Mouse (Mus musculus) intestine, embryonic 15.5 days (tissue): ENCODE measurements at regions not wholly inside any gene's neighbourhood (a gene's known extent, or its start where the extent isn't known, plus 50 kb on each side); places are given as distances from the start of the nearest gene placed in this dataset.

Source experiments
- ATAC-seq: fragments of 200-750 bp; cut with Nextera tagmentation; 2 replicates; pipeline ENCODE4 v1.8.0; 2017; ENCODE audit warnings: moderate TSS enrichment, moderate library complexity
- H3K27ac ChIP-seq: fragments of 300-500 bp; sonication (generic); 2 replicates; pipeline ENCODE4 v1.5.1; 2015; ENCODE audit warnings: mild to moderate bottlenecking, inconsistent platforms
- H3K27me3 ChIP-seq: fragments of 300-500 bp; sonication (generic); replicated peaks from 2 replicates; pipeline ENCODE4 v1.6.1; 2015; ENCODE audit warnings: inconsistent platforms
- H3K36me3 ChIP-seq: fragments of 300-500 bp; sonication (generic); 2 replicates; pipeline ENCODE4 v1.6.1; 2015; ENCODE audit warnings: inconsistent platforms
- H3K4me1 ChIP-seq: fragments of 300-500 bp; sonication (generic); replicated peaks from 2 replicates; pipeline ENCODE4 v1.6.1; 2015; ENCODE audit warnings: inconsistent platforms
- H3K4me2 ChIP-seq: fragments of 300-500 bp; sonication (generic); replicated peaks from 2 replicates; pipeline ENCODE4 v1.6.1; 2015; ENCODE audit warnings: mild to moderate bottlenecking, inconsistent platforms
- H3K4me3 ChIP-seq: fragments of 300-500 bp; sonication (generic); replicated peaks from 2 replicates; pipeline ENCODE4 v1.5.1; 2015; ENCODE audit warnings: inconsistent platforms
- H3K9ac ChIP-seq: fragments of 300-500 bp; sonication (generic); 2 replicates; pipeline ENCODE4 v1.6.1; 2015; ENCODE audit warnings: inconsistent platforms
- H3K9me3 ChIP-seq: fragments of 300-500 bp; sonication (generic); 2 replicates; pipeline ENCODE4 v1.6.1; 2016; ENCODE audit warnings: inconsistent platforms
- WGBS: fragments of 180-500 bp; shearing (Covaris S2); methylation state at CpG from one replicate; pipeline ENCODE4 v1.1.7; 2015; 5-methylcytosine and 5-hydroxymethylcytosine counted together

DNA sequence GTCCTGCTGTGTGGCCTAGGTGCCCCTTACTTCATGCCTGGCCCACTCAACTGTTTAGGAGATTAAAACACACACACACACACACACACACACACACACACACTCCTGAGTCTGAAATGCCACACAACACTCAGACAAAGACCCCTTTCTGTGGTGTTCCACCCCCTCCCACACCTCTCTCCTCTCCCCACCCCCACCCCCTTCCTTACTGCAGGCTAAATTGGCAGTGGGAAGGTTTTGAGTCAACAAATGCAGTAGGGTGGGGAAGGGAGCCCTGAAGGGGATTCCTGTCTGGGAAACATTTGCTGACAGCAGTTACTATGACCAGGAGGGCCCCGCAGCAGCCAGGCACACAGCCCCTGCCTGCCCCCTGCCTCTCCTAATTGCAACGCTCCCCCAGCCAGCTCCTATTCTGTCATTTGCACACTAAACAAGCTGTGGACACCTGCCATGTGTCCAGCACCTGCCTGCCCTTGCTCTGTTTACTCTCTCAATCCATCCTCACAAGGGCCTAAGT, 69.5 kb downstream of the Ephb3 start:
- Histone ChIP-seq H3K27ac (no peak overlapping the region), H3K9ac (no peak overlapping the region), H3K9me3 (no peaks in the 10 kb centered on the region), H3K4me3 (no peak overlapping the region), H3K4me1 (peaks cover 18% of the 10 kb centered on the region), H3K4me2 (no peak overlapping the region), H3K36me3 (no peaks in the 10 kb centered on the region), H3K27me3 (no peaks in the 10 kb centered on the region)
- peak; percentile 68 for ATAC-seq
- 14% methylated on average over 2 of the region's 2 CpGs for WGBS

DNA sequence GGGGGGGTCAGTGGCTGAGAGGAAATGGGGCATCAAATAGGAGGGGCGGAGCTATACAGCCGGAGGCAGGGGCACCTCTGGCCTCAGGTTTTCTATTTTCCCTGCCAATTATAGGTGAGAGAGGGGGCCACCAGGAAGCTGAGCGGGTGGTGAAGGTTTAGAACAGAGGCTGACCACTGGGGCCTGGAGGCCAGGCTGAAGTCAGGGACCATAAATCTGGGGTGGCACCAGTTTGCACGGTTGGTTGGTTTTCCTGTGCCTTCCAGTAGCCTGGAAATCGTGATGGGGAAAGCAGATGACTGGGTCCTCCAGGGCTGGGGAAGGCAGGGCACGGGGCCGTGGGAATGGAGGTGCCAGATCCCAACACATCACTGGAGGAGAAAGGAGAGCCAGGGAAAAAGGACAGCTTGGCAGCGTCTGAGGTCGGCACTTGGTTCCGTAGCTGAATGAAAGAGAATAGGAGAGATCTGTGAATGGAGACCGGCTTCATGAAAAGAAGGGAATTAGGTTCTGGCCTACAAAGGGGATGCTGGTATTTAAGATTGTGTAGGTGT, 73.3 kb downstream of the Ephb3 start:
- ATAC-seq, result no peak
- Histone ChIP-seq H3K4me2 (no peak overlapping the region), H3K9me3 (no peaks in the 10 kb centered on the region), H3K9ac (no peak overlapping the region), H3K4me3 (no peak overlapping the region), H3K36me3 (no peaks in the 10 kb centered on the region), H3K4me1 (peaks cover 17% of the 10 kb centered on the region), H3K27me3 (no peaks in the 10 kb centered on the region), H3K27ac (no peak overlapping the region)
- 74% methylated on average over 11 of the region's 11 CpGs for WGBS

DNA sequence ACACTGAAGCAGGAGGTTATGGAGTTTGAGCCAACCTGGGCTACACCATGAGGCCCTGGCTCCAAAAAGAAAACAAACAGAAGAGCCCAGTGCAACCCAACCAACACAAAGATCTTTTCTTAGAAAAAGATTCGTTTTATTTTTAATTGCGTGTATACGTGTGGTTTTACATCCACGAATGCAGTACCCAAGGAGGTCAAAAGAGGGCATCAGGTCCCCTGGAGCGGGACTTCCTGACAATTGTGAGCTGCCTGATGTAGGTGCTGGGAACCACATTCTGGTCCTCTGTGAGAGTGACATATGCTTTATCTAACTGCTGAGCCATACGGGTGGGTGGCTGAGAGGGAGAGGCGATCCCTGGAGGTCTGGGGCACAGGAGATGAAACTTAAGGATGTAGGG, 73.8 kb downstream of the Ephb3 start:
- H3K9ac ChIP-seq, result no peak overlapping the region
- 95% methylated on average over 7 of the region's 7 CpGs for WGBS
- no peaks in the 10 kb centered on the region for H3K9me3 ChIP-seq
- H3K27ac ChIP-seq, result no peak overlapping the region
- H3K36me3 ChIP-seq, result no peaks in the 10 kb centered on the region
- peaks cover 17% of the 10 kb centered on the region for H3K4me1 ChIP-seq
- H3K27me3 ChIP-seq, result no peaks in the 10 kb centered on the region
- no peak overlapping the region for H3K4me2 ChIP-seq
- no peak overlapping the region for H3K4me3 ChIP-seq
- ATAC-seq, result no peak

DNA sequence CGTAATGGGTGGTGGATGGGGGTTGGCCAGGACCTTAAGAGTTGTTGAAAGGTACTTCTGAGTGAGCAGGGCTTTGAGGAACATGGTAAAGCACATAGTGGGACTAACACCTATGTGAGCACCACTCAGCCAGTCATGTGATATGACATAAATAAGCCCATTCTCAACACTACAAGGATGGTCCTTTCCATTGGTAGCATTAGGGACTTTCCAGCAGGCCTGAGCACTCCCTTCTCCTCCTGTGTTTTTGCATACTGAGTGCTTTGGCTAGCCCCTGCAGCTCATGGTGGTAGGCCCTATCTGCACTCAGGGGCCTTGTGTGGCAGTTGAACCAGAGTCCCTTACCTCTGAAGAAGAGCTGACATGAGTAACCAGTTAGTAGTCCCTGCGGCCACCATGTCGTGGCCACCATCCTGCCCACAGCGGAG, 75.7 kb downstream of the Ephb3 start:
- Histone ChIP-seq H3K27me3 (no peaks in the 10 kb centered on the region), H3K9me3 (no peaks in the 10 kb centered on the region), H3K9ac (no peak overlapping the region), H3K4me2 (no peak overlapping the region), H3K4me3 (no peak overlapping the region), H3K4me1 (peaks cover 6% of the 10 kb centered on the region; the same call in 1 of the 2 replicates), H3K27ac (no peak overlapping the region), H3K36me3 (no peaks in the 10 kb centered on the region)
- WGBS, result 88% methylated on average over 4 of the region's 4 CpGs
- no peak for ATAC-seq

DNA sequence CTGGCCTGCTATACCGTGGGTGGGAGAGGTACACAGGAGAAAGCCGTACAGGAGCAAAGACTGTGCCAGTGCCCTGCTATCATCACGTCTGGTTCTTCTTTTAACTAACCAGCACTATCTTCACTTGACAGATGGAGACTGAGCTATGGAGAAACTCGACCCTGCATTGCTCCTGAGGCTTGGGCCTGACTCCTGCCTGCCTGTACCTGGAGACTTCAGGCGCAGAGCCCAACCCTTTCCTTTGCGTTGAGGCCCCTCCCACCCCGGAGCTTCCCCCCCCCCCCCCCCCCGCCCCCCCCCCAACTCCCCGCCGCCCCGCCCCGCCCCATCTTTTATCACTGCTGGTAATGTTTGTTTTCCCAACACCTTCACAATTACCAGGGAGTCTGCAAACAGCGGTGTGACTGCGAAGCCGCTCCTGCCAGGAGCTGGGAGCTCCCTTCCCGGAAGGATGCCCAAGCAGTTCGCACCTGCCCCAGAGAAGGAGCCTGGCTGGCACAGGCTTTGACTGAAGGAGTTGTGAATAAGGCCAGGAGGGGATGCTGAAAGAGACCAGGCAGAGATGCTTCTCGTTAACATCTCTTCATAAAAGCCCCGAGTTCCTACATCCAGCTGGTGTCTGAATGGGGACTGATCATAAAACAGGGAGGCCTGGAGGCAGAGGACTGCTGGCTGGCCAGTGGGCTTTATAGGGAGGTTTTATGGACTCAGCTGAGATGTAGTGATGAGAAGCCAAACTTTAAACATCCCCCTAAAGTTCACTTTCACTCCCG, 77.6 kb downstream of the Ephb3 start:
- H3K9me3 ChIP-seq, result no peaks in the 10 kb centered on the region
- no peaks in the 10 kb centered on the region for H3K36me3 ChIP-seq
- no peak overlapping the region for H3K9ac ChIP-seq
- H3K4me1 ChIP-seq, result peaks cover 21% of the 10 kb centered on the region
- peak; percentile 52 for ATAC-seq
- H3K27ac ChIP-seq, result no peak overlapping the region
- H3K4me3 ChIP-seq, result no peak overlapping the region
- no peak overlapping the region for H3K4me2 ChIP-seq
- WGBS, result 15% methylated on average over 16 of the region's 20 CpGs
- no peaks in the 10 kb centered on the region for H3K27me3 ChIP-seq

DNA sequence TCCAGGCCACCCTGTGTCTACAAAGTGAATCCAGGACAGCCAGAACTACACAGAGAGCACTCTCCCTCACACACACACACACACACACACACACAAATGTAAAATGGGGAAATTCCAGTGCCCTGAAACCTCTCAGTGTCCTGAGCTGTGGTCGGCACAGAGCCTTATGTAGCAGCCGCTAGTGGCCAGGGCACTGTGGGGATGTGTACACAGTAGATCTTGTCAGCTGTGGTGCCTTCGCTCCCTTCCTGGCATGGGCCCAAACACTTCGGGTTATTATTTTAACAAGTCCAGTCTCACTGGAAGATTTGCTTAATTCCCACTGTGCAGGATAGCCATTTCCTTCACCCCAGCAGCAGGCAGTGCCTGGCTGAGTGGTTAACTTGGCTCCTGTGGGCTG, 81.5 kb downstream of the Ephb3 start:
- H3K4me1 ChIP-seq, result peaks cover 28% of the 10 kb centered on the region
- no peak overlapping the region for H3K4me2 ChIP-seq
- no peaks in the 10 kb centered on the region for H3K9me3 ChIP-seq
- no peaks in the 10 kb centered on the region for H3K36me3 ChIP-seq
- no peak for ATAC-seq
- no peak overlapping the region for H3K9ac ChIP-seq
- H3K27me3 ChIP-seq, result no peaks in the 10 kb centered on the region
- no peak overlapping the region for H3K4me3 ChIP-seq
- 27% methylated on average over 4 of the region's 4 CpGs for WGBS
- no peak overlapping the region for H3K27ac ChIP-seq

DNA sequence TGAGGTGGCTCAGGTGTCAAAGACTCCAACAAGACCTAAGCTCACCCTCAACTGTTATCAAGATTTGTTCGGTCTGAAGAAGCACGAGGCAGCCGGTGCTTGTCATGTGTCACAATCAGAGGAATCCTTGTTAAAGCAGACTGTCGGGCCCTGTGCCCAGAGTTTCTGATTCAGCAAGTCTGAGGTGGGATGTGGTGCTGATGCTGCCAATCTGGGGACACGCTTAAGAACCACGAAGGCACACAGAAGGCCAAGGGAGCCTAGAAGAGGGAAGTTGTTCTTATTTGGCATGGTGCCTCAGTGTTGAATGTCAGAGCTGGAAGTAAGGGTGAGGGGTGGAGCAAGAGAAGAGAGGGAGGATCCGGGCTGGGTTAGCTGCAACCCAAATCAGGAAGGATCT, 85.0 kb downstream of the Ephb3 start:
- WGBS, result 73% methylated on average over 7 of the region's 7 CpGs
- no peak for ATAC-seq
- no peaks in the 10 kb centered on the region for H3K36me3 ChIP-seq
- no peak overlapping the region for H3K4me3 ChIP-seq
- no peaks in the 10 kb centered on the region for H3K9me3 ChIP-seq
- no peak overlapping the region for H3K4me2 ChIP-seq
- peaks cover 33% of the 10 kb centered on the region for H3K4me1 ChIP-seq
- H3K27me3 ChIP-seq, result no peaks in the 10 kb centered on the region
- H3K27ac ChIP-seq, result no peak overlapping the region
- H3K9ac ChIP-seq, result no peak overlapping the region

DNA sequence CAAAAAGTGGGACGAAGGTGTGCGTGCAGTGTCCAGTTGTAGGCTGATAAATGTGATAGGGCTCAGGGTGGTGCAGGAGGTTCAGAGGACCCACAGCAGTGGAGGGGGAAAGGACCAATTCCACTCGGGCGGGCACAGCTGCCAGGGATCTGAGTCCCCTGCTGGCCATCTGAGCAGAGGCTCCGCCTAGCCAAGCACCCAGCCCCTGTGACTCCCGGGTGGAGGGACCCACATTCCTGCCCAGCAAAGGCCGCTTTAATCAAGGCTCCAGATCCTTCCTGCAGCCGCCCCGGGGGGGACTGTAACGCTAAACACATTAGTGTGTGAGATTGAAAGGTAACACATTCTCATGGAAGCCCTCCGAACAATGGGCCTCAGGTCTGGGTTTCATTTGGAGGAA, 88.5 kb downstream of the Ephb3 start:
- ATAC-seq, result no peak
- Histone ChIP-seq H3K4me2 (no peak overlapping the region), H3K9ac (no peak overlapping the region), H3K36me3 (no peaks in the 10 kb centered on the region), H3K27ac (no peak overlapping the region), H3K4me1 (peaks cover 32% of the 10 kb centered on the region), H3K4me3 (no peak overlapping the region), H3K9me3 (no peaks in the 10 kb centered on the region), H3K27me3 (no peaks in the 10 kb centered on the region)
- 37% methylated on average over 11 of the region's 11 CpGs for WGBS

DNA sequence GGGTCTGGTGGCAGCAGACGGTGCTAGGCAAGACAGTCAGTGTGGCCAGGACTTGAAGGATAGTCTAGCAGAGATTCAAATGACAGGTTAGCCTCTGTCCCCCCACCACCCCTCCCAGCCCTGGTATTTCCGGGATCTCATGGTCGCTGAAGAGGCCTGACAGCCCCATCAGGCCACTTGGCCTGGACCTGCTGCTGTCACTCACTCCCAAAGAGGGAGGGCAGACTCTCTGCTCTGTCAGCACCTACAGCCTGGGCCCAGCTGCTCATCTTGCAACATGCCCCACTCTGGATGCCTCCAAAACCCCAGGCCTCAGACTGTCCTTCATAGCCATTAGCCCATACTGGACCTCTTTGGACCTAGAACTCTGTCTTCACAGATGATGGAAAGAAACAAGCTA, 89.0 kb downstream of the Ephb3 start:
- Histone ChIP-seq H3K4me3 (no peak overlapping the region), H3K27ac (no peak overlapping the region), H3K27me3 (no peaks in the 10 kb centered on the region), H3K9me3 (no peaks in the 10 kb centered on the region), H3K4me1 (peaks cover 32% of the 10 kb centered on the region), H3K9ac (no peak overlapping the region), H3K4me2 (no peak overlapping the region), H3K36me3 (no peaks in the 10 kb centered on the region)
- WGBS, result 61% methylated on average over 3 of the region's 3 CpGs
- ATAC-seq, result no peak

DNA sequence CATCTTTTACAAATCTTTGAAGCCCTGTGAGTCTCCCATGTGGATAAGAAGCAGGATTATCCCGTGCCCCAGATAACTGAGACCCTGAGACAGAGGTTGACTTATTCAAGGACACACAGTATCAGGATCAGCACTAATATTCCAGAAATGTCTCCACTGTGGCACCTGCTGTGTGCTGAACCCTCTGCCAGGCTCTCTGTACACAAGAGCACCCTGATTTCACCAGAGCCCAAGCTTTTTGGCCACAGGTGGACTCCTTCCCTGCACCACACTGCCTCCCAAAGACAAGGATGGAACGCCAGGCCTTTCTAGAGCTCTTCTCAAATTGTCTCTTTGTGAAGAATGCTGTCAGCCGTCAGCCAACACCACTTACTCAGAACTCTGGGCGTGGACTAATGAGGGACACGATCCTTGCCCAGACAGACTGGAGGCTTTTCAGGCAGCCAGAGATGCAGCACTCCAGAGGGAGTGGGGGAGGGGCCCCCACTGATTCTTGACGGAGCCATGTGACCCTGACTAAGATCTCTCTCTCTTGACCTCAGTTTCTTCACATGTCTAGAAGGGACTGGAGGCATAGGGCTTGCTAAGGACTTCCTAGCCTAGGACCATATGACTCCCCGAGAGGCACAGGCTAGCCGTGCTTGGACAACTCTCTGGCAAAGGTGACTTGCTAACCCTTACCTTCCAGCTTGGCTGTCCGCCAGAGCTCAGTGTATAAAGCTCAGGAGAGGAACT, 90.3 kb downstream of the Ephb3 start:
- Histone ChIP-seq H3K27ac (no peak overlapping the region), H3K27me3 (no peaks in the 10 kb centered on the region), H3K9ac (no peak overlapping the region), H3K9me3 (no peaks in the 10 kb centered on the region), H3K36me3 (no peaks in the 10 kb centered on the region), H3K4me2 (peak overlapping the region; percentile 22; the same call in 1 of the 2 replicates), H3K4me1 (peaks cover 32% of the 10 kb centered on the region), H3K4me3 (no peak overlapping the region)
- WGBS, result 20% methylated on average over 9 of the region's 9 CpGs
- ATAC-seq, result peak; percentile 78

DNA sequence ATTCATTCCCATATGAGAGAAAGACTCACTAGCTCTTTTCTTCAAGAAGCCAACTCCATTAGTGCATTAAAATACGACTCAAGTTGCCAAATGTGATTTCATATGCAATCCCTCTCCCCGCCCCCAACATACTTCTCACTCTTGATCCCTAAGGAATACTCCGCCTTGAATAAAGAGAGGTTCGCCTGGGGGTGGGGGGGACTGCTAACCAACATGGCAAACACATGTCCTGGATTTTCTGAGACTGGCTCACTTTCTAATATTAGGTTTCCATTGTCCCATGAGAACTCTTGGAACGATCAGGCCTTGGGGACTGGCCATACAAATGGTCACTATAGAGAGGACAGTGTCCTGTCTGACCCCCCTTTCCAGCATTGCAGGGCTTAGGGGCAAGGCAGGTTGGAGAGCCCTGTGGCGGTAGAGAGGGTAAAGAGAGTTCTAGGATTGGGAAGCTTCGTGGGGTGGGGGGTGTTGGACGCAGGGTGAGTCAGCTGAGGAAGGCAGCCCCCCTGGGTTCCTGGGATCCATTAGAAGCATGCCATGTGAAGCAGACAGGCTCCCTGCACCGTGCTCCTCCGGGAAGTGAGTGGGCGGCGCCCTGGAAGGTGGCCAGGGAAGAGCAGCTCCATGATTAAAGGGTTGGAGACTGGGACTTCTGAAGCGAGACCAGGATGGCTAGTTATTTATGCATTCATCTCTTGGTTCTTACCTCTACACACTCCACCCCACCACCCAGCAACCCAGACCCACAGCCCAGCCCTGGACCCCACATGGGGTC, 91.6 kb downstream of the Ephb3 start:
- Histone ChIP-seq H3K36me3 (no peaks in the 10 kb centered on the region), H3K4me2 (no peak overlapping the region), H3K4me3 (no peak overlapping the region), H3K9ac (no peak overlapping the region), H3K4me1 (peaks cover 32% of the 10 kb centered on the region), H3K27me3 (no peaks in the 10 kb centered on the region), H3K27ac (0 out of 2 replicates have a peak overlapping the region, but pooled peaks have one; percentile 17), H3K9me3 (no peaks in the 10 kb centered on the region)
- 67% methylated on average over 13 of the region's 13 CpGs for WGBS
- ATAC-seq, result no peak

DNA sequence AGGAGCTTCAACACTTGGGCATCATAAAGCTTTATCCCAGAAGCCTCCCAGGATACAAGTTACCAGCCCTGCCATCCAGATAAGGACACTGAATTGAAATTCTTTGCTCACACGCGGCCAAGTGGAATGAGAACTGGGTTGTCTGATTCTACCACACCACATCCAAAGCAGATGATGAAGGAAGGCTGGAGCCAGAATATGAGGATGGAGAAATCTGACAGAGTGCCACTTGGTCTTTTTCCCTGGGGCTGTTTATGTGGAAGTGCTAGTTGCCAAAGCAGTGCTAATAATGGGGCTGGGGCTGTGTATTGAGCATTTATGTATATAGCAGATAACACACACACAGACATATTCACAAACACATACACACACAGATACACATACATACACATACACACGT, 92.2 kb downstream of the Ephb3 start:
- Histone ChIP-seq H3K27me3 (no peaks in the 10 kb centered on the region), H3K36me3 (no peaks in the 10 kb centered on the region), H3K4me2 (no peak overlapping the region), H3K4me3 (no peak overlapping the region), H3K9me3 (no peaks in the 10 kb centered on the region), H3K27ac (0 out of 2 replicates have a peak overlapping the region, but pooled peaks have one; percentile 17), H3K9ac (no peak overlapping the region), H3K4me1 (peaks cover 32% of the 10 kb centered on the region)
- ATAC-seq, result no peak
- WGBS, result 66% methylated on average over 3 of the region's 3 CpGs
